Mouse (Mus musculus) megakaryocyte, embryonic 14.5 days (primary cell): ENCODE data around the gene Ola1.

ENCODE experiments used
- FLI1 ChIP-seq: IDR thresholded peaks from 2 replicates; pipeline ENCODE4 v1.6.1; 2012; ENCODE audit warnings: low read length, inconsistent platforms, mixed read lengths
- GATA1 ChIP-seq: IDR thresholded peaks from 3 replicates; pipeline ENCODE4 v1.6.1; 2012; ENCODE audit warnings: mixed read lengths, low read length, inconsistent platforms, borderline replicate concordance

GRCm38 (mm10) chr2:73069223-73069825, 149.4 kb downstream of the Ola1 start:
- TF ChIP-seq GATA1 (no peak), FLI1 (no peak)
